Mouse (Mus musculus) MEL (cell line): ENCODE measurements around the gene Babam2. TPM values are rescaled to one million over a fixed set of nuclear protein-coding genes. Genes with fewer than 3 reads are reported as not detected.
"Not testable (repeated sequence)": the region's sequence is repeated elsewhere in the genome, so short reads cannot be mapped to it uniquely, and the experiment has no call there.

Experiments used
- DNase-seq: peaks from one replicate; pipeline ENCODE4 v3.0.0; 2011; ENCODE audit warnings: low read depth, low spot score
- H3K27ac ChIP-seq: 2 replicates; pipeline ENCODE4 v1.5.1; 2012; ENCODE audit warnings: low read depth, mild to moderate bottlenecking, control low read depth, low read length, moderate library complexity; ENCODE audit not compliant: control insufficient read depth
- H3K27me3 ChIP-seq, 2 experiments: fragments of 150-350 bp in 1 of 2; sonication (generic) in 1 of 2; 2 replicates each; pipeline ENCODE4 v1.6.1; 2012; ENCODE audit warnings: low read length in 2 of 2, mild to moderate bottlenecking in 2 of 2, improper control_type of control experiment in 1 of 2, moderate library complexity in 1 of 2; ENCODE audit not compliant: insufficient read depth in 2 of 2, control insufficient read depth in 1 of 2
- H3K36me3 ChIP-seq, 2 experiments: 2 replicates each; pipeline ENCODE4 v1.6.1; 2012 to 2014; ENCODE audit warnings: low read length in 2 of 2, improper control_type of control experiment in 1 of 2, inconsistent platforms in 1 of 2, mild to moderate bottlenecking in 1 of 2; ENCODE audit not compliant: insufficient read depth in 2 of 2, control insufficient read depth in 1 of 2
- H3K4me1 ChIP-seq, 2 experiments: fragments of 150-350 bp in 1 of 2; sonication (generic) in 1 of 2; 2 replicates each; pipeline ENCODE4 v1.6.1; 2012; ENCODE audit warnings: low read length in 2 of 2, improper control_type of control experiment in 1 of 2, mild to moderate bottlenecking in 1 of 2; ENCODE audit not compliant: insufficient read depth in 2 of 2, control insufficient read depth in 1 of 2
- H3K4me3 ChIP-seq, 2 experiments: fragments of 150-350 bp in 1 of 2; sonication (generic) in 1 of 2; 2 replicates each; pipeline ENCODE4 v1.5.1; 2012; ENCODE audit warnings: low read depth in 2 of 2, low read length in 2 of 2, mild to moderate bottlenecking in 2 of 2, moderate library complexity in 2 of 2, control low read depth in 1 of 2, improper control_type of control experiment in 1 of 2; ENCODE audit not compliant: control insufficient read depth in 1 of 2, insufficient read depth in 1 of 2
- H3K79me2 ChIP-seq: 2 replicates; pipeline ENCODE4 v1.6.1; 2012; ENCODE audit warnings: mild to moderate bottlenecking, low read length, moderate library complexity; ENCODE audit not compliant: control insufficient read depth, poor library complexity, insufficient read depth
- H3K9ac ChIP-seq: 2 replicates; pipeline ENCODE4 v1.6.1; 2012; ENCODE audit warnings: low read depth, mild to moderate bottlenecking, control low read depth, low read length, moderate library complexity; ENCODE audit not compliant: control insufficient read depth, poor library complexity, severe bottlenecking
- H3K9me3 ChIP-seq: fragments of 150-350 bp; sonication (generic); replicated peaks from 2 replicates; pipeline ENCODE4 v1.6.1; 2012; ENCODE audit warnings: mild to moderate bottlenecking, low read length, improper control_type of control experiment, moderate library complexity; ENCODE audit not compliant: insufficient read depth
- E2F4 ChIP-seq: IDR thresholded peaks from 2 replicates; pipeline ENCODE4 v1.6.1; 2011; ENCODE audit warnings: low read depth, low read length, improper control_type of control experiment, borderline replicate concordance
- GABPA ChIP-seq: IDR thresholded peaks from 2 replicates; pipeline ENCODE4 v1.6.1; 2012; ENCODE audit warnings: low read depth, mild to moderate bottlenecking, inconsistent platforms, low read length, improper control_type of control experiment, moderate library complexity
- GATA1 ChIP-seq: IDR thresholded peaks from 2 replicates; pipeline ENCODE4 v1.6.1; 2011; ENCODE audit warnings: low read depth, low read length, improper control_type of control experiment
- HCFC1 ChIP-seq: IDR thresholded peaks from 2 replicates; pipeline ENCODE4 v1.6.1; 2012; ENCODE audit warnings: low read depth, mild to moderate bottlenecking, inconsistent platforms, low read length, improper control_type of control experiment, moderate library complexity
- MAX ChIP-seq: IDR thresholded peaks from 2 replicates; pipeline ENCODE4 v1.6.1; 2011; ENCODE audit warnings: low read length, improper control_type of control experiment
- MAZ ChIP-seq: IDR thresholded peaks from 2 replicates; pipeline ENCODE4 v1.6.1; 2012; ENCODE audit warnings: low read depth, mild to moderate bottlenecking, inconsistent platforms, low read length, improper control_type of control experiment
- MXI1 ChIP-seq: IDR thresholded peaks from 2 replicates; pipeline ENCODE4 v1.6.1; 2011; ENCODE audit warnings: mild to moderate bottlenecking, low read depth, low read length, improper control_type of control experiment
- NRF1 ChIP-seq: IDR thresholded peaks from 2 replicates; pipeline ENCODE4 v1.6.1; 2014; ENCODE audit warnings: low read depth, mild to moderate bottlenecking, inconsistent platforms, low read length, improper control_type of control experiment, moderate library complexity; ENCODE audit not compliant: poor library complexity, insufficient read depth, severe bottlenecking
- POLR2A ChIP-seq, 2 experiments: IDR thresholded peaks; 2 replicates each; pipeline ENCODE4 v1.6.1; 2011 to 2012; ENCODE audit warnings: low read length in 2 of 2, mild to moderate bottlenecking in 2 of 2, control low read depth in 1 of 2, improper control_type of control experiment in 1 of 2, low read depth in 1 of 2, moderate library complexity in 1 of 2; ENCODE audit not compliant: control insufficient read depth in 1 of 2, insufficient read depth in 1 of 2, poor library complexity in 1 of 2
- POLR2AphosphoS2 ChIP-seq: IDR thresholded peaks from 2 replicates; pipeline ENCODE4 v1.6.1; 2011; ENCODE audit warnings: low read length, improper control_type of control experiment
- SIN3A ChIP-seq: IDR thresholded peaks from 2 replicates; pipeline ENCODE4 v1.6.1; 2012; ENCODE audit warnings: low read length, improper control_type of control experiment, inconsistent platforms
- SMC3 ChIP-seq: IDR thresholded peaks from 2 replicates; pipeline ENCODE4 v1.6.1; 2011; ENCODE audit warnings: low read depth, low read length, improper control_type of control experiment
- TCF12 ChIP-seq: IDR thresholded peaks from 2 replicates; pipeline ENCODE4 v1.6.1; 2014; ENCODE audit warnings: low read depth, mild to moderate bottlenecking, inconsistent platforms, low read length, improper control_type of control experiment, moderate library complexity
- USF2 ChIP-seq, 2 experiments: IDR thresholded peaks; 2 replicates each; pipeline ENCODE4 v1.6.1; 2011 to 2012; ENCODE audit warnings: improper control_type of control experiment in 2 of 2, low read length in 2 of 2, borderline replicate concordance in 1 of 2, inconsistent platforms in 1 of 2, low read depth in 1 of 2, mild to moderate bottlenecking in 1 of 2; ENCODE audit not compliant: insufficient read depth in 1 of 2
- ZKSCAN1 ChIP-seq: IDR thresholded peaks from 2 replicates; pipeline ENCODE4 v1.6.1; 2012; ENCODE audit warnings: low read depth, mild to moderate bottlenecking, inconsistent platforms, low read length, improper control_type of control experiment, moderate library complexity
- ZNF384 ChIP-seq: IDR thresholded peaks from 2 replicates; pipeline ENCODE4 v1.6.1; 2012; ENCODE audit warnings: low read depth, mild to moderate bottlenecking, inconsistent platforms, low read length, improper control_type of control experiment
- polyA plus RNA-seq, 2 experiments: library from polyadenylated mRNA; stranded (reverse) in 1 of 2; unstranded in 1 of 2; fragments of >175 nt in 1 of 2; fragments of >200 nt in 1 of 2; gene quantifications; 2 replicates each; pipeline versions ENCODE4 v1.2.1 to v1.2.4; 2012; ENCODE audit warnings: low replicate concordance in 2 of 2, low read depth in 1 of 2; ENCODE audit not compliant: insufficient read length in 2 of 2, insufficient read depth in 1 of 2, missing spikeins in 1 of 2
- total RNA-seq: library from RNA; depleted of rRNA; stranded (reverse); fragments of 300-350 nt; gene quantifications from 2 replicates; pipeline ENCODE4 v1.2.3, GENCODE M21; 2012

Gene Babam2
- total and polyA plus RNA-seq, 3 experiments = 43.3 to 86.6 TPM; not detected in 1

GRCm38 (mm10) chr5:31968046-31968506 lies 270.6 kb downstream of the Babam2 start:
- Histone ChIP-seq H3K27ac (no peak overlapping the region), H3K79me2 (no peaks in the 10 kb centered on the region), H3K9me3 (no peaks in the 10 kb centered on the region), H3K4me1 (no peaks in the 10 kb centered on the region), H3K36me3 (no peaks in the 10 kb centered on the region), H3K9ac (no peak overlapping the region), H3K27me3 (no peaks in the 10 kb centered on the region), H3K4me3 (no peak overlapping the region)
- TF ChIP-seq TCF12 (no peak), GABPA (no peak), SIN3A (no peak)
- no peak for DNase-seq

GRCm38 (mm10) chr5:31972416-31972815 lies 274.9 kb downstream of the Babam2 start:
- H3K36me3 ChIP-seq, H3K4me1 ChIP-seq, DNase-seq, H3K9ac ChIP-seq, H3K27ac ChIP-seq, H3K27me3 ChIP-seq, H3K9me3 ChIP-seq, H3K79me2 ChIP-seq, H3K4me3 ChIP-seq: not testable (repeated sequence)

GRCm38 (mm10) chr5:31974614-31975168 lies 277.2 kb downstream of the Babam2 start:
- TF ChIP-seq USF2 (IDR thresholded peaks at IDR 0.05; ENCODE audit: borderline replicate concordance in 1 of 2, insufficient read depth in 1 of 2, low read depth in 1 of 2, low read length in 2 of 2) = no peak
- TF ChIP-seq MAZ = no peak
- no peak for TF ChIP-seq MAX
- TF ChIP-seq E2F4 = no peak
- TF ChIP-seq HCFC1 = no peak
- TF ChIP-seq ZKSCAN1 = no peak
- no peak for TF ChIP-seq GATA1
- TF ChIP-seq NRF1 = no peak
- TF ChIP-seq POLR2A (IDR thresholded peaks at IDR 0.05; ENCODE audit: control insufficient read depth in 1 of 2, insufficient read depth in 1 of 2, low read depth in 1 of 2, low read length in 2 of 2, poor library complexity in 1 of 2) = no peak
- no peak for TF ChIP-seq POLR2AphosphoS2
- no peak for TF ChIP-seq SMC3
- TF ChIP-seq ZNF384 = no peak
- TF ChIP-seq MXI1 = no peak
- no peaks in the 10 kb centered on the region for H3K27me3 ChIP-seq
- no peak for DNase-seq
- H3K4me3 ChIP-seq = no peak overlapping the region
- peaks cover 0 to 2% of the 10 kb centered on the region in 2 experiments; a peak in 1 of 4 replicates for H3K36me3 ChIP-seq
- H3K9ac ChIP-seq = no peak overlapping the region
- peaks cover 0 to 5% of the 10 kb centered on the region in 2 experiments; a peak in 2 of 4 replicates for H3K4me1 ChIP-seq
- no peaks in the 10 kb centered on the region for H3K79me2 ChIP-seq
- no peak overlapping the region for H3K27ac ChIP-seq
- no peaks in the 10 kb centered on the region for H3K9me3 ChIP-seq
